Mouse (Mus musculus): ENCODE data around the gene Gm20696. TPM values are rescaled to one million over a fixed set of nuclear protein-coding genes. Genes with fewer than 3 reads are reported as not detected.

The Gm20696 gene
- polyA plus RNA-seq, 1 experiment from 2014 or later = 6.9 TPM

DNA sequence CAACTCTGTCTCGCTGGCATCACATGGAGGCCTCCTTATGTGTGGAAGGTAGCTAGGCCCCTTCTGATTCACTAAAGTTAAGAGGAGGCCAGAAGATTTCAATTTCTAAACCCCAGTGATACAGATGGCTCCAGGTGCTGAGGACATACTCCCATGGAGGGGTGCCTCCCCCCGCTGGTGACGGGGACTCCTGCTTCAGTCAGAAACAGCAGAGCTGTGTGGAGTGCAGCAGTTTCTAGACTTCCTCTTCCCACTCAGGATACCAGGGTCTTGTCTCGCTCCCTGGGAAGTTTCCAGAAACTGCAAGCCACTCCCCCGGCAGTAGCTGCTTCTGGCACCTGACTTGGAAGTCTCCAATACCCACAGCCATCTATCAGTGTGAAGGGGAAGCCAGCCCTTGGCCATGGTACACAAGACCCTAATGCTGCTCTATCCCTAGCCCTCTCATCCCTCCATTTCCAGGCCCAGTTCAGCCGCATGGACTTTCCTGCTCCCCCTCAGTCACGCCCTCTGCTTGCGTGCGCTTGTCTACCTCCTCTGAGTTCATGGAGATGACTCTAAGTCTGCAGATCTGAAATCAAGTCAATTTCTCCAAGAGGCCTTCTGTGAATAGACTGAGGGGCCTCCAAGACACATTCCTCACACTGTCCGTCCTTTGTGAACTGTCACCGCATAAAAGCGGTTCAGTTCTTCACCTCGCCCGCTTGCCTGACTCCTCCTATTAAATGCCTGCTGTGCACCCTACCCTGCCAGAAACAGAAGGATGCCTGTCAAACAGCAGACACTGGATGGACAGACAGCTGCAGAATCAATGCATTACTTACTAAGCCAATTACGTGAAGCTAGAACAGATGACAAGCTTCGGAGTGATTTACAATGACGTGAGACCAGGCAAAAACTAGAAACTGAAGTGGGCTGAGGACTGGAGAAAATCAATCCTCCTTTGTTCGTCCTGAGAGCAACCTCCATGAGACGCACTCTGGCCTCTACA lies 346.9 kb downstream of the Gm20696 start:
- ATAC-seq (ENCODE audit: low FRiP score, low read depth) = peak; percentile 73
- no peaks in the 10 kb centered on the region for H3K27me3 ChIP-seq
- H3K4me1 ChIP-seq = peaks cover 19% of the 10 kb centered on the region
- WGBS = 44% methylated on average over 19 of the region's 19 CpGs
- H3K4me2 ChIP-seq (replicated peaks) = peak overlapping the region; percentile 8; the same call in 1 of the 2 replicates
- H3K4me3 ChIP-seq = no peak overlapping the region
- H3K27ac ChIP-seq (replicated peaks) = peak overlapping the region; percentile 60
- H3K9ac ChIP-seq (replicated peaks) = no peak overlapping the region
- no peaks in the 10 kb centered on the region for H3K9me3 ChIP-seq
- H3K36me3 ChIP-seq = no peaks in the 10 kb centered on the region

DNA sequence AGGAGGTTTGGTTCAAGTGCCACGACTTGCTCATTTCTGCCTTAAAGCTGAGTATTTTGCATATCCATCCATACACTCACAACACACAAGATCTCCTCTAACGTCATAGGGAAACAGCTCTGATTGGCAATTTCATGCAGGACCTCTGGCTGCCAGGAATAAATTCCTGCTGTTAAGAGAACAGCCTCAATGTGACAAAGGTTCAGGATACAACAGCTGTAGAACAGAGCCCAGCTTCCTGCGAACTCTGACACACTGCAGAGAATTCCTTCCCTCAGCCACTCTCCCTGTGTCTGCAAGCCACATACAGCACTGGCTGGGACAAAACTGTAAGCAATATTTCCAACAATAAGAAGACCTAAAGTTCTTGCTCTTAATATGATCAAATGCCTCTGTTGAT lies 351.9 kb downstream of the Gm20696 start:
- Histone ChIP-seq H3K9ac (replicated peaks) (no peak overlapping the region), H3K27ac (replicated peaks) (no peak overlapping the region), H3K9me3 (no peaks in the 10 kb centered on the region), H3K27me3 (no peaks in the 10 kb centered on the region), H3K4me3 (no peak overlapping the region), H3K36me3 (no peaks in the 10 kb centered on the region), H3K4me2 (replicated peaks) (no peak overlapping the region), H3K4me1 (peaks cover 20% of the 10 kb centered on the region)
- 68% methylated on average over 3 of the region's 3 CpGs for WGBS
- no peak for ATAC-seq (ENCODE audit: low FRiP score, low read depth)

DNA sequence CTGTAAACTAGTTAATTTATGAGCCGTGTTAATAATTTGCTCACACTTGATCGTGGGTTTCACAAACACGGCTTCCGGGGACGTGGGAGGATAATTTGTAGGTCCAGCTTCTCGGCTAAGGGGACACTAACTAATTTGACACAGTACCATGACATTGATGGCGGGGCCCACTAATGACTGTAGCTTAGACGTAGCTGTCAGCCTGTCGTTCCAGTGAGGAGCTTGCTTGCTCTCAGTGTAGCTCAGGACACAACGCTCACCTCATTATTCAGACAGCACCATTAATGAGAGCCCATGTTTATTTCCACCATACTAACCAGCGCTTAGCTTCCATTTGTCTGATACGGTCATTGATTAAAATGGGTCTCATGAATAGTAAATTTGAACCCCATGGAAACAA lies 356.1 kb downstream of the Gm20696 start:
- Histone ChIP-seq H3K9me3 (no peaks in the 10 kb centered on the region), H3K27ac (replicated peaks) (no peak overlapping the region), H3K36me3 (no peaks in the 10 kb centered on the region), H3K9ac (replicated peaks) (no peak overlapping the region), H3K4me2 (replicated peaks) (no peak overlapping the region), H3K27me3 (no peaks in the 10 kb centered on the region), H3K4me3 (no peak overlapping the region), H3K4me1 (peaks cover 15% of the 10 kb centered on the region)
- ATAC-seq (ENCODE audit: low FRiP score, low read depth) = peak; percentile 49; the same call in 1 of the 2 replicates
- WGBS = 74% methylated on average over 12 of the region's 12 CpGs

DNA sequence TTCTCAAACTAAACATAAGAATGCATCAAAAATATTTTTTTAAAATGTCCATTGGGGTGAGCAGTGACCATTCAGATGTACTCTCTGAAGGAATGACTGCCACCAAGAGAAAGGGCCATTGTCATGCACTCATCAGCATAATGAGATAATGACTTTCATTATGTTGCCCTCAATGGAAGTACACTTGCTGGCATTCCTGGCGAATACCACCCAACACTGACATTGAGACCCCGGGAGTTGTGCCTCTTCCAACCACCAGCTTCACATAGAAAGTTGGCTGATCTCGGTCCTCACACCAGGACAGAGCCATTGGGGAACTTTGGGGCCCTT lies 356.5 kb downstream of the Gm20696 start:
- H3K4me2 ChIP-seq (replicated peaks) = no peak overlapping the region
- no peak overlapping the region for H3K27ac ChIP-seq (replicated peaks)
- H3K4me3 ChIP-seq = no peak overlapping the region
- peaks cover 15% of the 10 kb centered on the region for H3K4me1 ChIP-seq
- no peaks in the 10 kb centered on the region for H3K36me3 ChIP-seq
- no peaks in the 10 kb centered on the region for H3K27me3 ChIP-seq
- no peaks in the 10 kb centered on the region for H3K9me3 ChIP-seq
- no peak overlapping the region for H3K9ac ChIP-seq (replicated peaks)
- WGBS = 47% methylated on average over 3 of the region's 3 CpGs
- no peak for ATAC-seq (ENCODE audit: low FRiP score, low read depth)

DNA sequence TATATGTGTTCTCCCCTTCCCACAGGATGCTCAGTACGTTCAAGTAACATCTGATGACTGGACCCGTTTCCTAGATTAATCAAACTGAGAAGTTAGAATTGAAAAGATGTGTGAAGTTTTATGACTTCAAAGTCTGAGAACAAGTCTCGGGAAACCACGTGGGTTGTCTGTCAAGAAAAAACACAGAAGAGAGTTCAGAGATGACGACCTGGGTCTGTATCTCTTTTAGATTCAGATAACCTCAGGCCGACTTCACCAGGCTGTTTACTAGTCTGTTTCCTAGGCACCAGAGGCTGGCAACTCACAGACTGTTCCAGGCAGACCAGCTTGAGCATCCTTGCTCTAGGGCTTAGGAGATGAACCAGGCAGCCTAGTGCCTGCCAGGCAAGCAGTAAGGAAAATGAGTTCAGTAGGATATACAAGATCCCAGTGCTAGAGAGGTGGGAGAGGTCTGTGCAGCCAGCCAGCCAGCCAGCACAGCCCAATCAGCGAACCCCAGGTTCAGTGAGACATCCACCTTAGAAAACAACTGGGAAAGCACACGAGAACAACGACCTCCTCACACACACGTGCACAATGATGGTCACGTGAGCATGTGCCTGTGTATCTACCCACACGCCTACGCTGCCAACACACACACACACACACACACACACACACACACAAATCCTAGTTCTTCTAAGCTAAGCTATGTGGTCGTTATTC lies 357.0 kb downstream of the Gm20696 start:
- no peaks in the 10 kb centered on the region for H3K27me3 ChIP-seq
- H3K4me1 ChIP-seq = peaks cover 13% of the 10 kb centered on the region
- H3K27ac ChIP-seq (replicated peaks) = no peak overlapping the region
- H3K9ac ChIP-seq (replicated peaks) = no peak overlapping the region
- no peak overlapping the region for H3K4me3 ChIP-seq
- no peaks in the 10 kb centered on the region for H3K36me3 ChIP-seq
- 85% methylated on average over 14 of the region's 14 CpGs for WGBS
- no peak for ATAC-seq (ENCODE audit: low FRiP score, low read depth)
- no peaks in the 10 kb centered on the region for H3K9me3 ChIP-seq
- no peak overlapping the region for H3K4me2 ChIP-seq (replicated peaks)

DNA sequence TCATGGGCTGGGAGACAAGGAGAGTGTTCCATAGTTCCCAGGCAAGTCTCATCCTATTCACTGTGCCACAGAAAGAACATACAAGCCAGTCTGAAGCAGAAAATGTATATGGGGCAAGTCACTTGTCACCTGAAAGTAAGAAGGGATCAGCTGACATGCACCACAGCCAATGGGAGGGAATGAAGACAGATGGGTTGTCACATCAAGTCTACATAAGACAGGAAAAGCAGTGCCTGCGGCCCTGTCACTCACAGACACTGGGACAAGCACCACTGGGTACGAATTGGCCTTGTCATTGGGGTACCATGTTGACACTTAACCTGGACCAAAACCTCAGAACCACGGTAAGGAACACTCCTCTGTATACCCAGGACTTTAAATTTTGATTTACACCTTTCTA lies 360.8 kb downstream of the Gm20696 start:
- no peak overlapping the region for H3K27ac ChIP-seq (replicated peaks)
- WGBS = 95% methylated on average over 3 of the region's 3 CpGs
- no peak overlapping the region for H3K9ac ChIP-seq (replicated peaks)
- no peak for ATAC-seq (ENCODE audit: low FRiP score, low read depth)
- no peaks in the 10 kb centered on the region for H3K27me3 ChIP-seq
- H3K4me3 ChIP-seq = no peak overlapping the region
- no peak overlapping the region for H3K4me2 ChIP-seq (replicated peaks)
- peaks cover 9% of the 10 kb centered on the region for H3K4me1 ChIP-seq
- no peaks in the 10 kb centered on the region for H3K36me3 ChIP-seq
- H3K9me3 ChIP-seq = no peaks in the 10 kb centered on the region

DNA sequence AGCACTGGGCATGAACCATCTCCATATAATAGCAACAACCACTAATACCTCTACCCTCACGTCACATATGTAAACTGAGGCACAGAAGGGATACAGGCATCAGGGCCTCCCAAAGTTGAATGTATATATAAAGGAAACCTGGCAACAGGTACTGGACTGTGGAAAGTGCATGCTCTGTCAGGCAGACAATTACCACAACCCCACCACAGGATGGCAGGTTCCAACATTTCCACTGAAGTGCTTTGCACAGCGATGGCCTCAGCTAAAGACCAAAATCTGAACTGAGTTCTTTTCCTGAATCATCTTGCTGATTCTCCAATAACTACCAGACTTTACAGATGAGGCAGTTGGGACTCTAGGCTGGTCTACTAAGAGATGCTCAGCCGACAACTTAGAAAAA lies 361.4 kb downstream of the Gm20696 start:
- ATAC-seq (ENCODE audit: low FRiP score, low read depth) = no peak
- no peak overlapping the region for H3K4me3 ChIP-seq
- H3K27me3 ChIP-seq = no peaks in the 10 kb centered on the region
- no peaks in the 10 kb centered on the region for H3K9me3 ChIP-seq
- 89% methylated on average over 3 of the region's 3 CpGs for WGBS
- H3K36me3 ChIP-seq = no peaks in the 10 kb centered on the region
- no peak overlapping the region for H3K9ac ChIP-seq (replicated peaks)
- H3K27ac ChIP-seq (replicated peaks) = no peak overlapping the region
- H3K4me2 ChIP-seq (replicated peaks) = no peak overlapping the region
- peaks cover 4% of the 10 kb centered on the region for H3K4me1 ChIP-seq

DNA sequence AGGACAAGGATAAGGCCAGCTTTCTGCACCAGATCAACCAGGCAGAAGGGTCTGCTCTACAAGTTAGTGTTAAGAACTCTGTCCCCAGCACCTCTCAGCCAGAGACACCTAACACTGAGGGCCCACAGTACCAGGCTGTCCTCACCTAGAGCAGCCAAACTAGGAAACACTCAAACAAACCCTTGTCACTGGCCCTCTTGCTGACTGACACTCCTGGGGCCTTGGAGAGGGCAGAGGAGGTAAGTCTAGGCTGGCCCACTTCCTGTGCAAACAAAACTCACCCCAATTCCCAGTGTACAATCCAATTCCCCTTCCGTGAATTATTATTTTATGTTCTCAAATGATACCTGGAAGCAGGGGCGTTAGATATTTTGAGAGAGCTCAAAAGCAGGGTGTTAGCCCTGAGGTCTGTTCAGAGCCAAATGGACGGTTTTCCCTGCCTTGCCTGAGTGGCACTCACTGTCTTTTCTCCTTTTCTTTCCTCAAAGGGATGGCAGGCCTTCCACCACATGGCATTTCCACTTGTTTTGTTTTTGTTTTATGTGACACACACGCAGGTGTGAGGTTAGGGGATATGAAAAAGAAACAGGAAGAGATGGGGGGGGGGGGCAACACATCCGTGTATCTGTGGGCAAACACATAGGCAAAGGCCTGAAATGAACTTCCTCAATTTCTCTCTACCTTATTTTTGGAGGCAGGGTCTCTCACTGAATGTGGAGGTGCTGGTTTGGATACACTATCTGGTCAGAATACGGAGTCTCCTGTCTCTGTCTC lies 363.7 kb downstream of the Gm20696 start:
- Histone ChIP-seq H3K9ac (replicated peaks) (no peak overlapping the region), H3K4me2 (replicated peaks) (no peak overlapping the region), H3K4me3 (no peak overlapping the region), H3K27ac (replicated peaks) (no peak overlapping the region), H3K36me3 (no peaks in the 10 kb centered on the region), H3K9me3 (no peaks in the 10 kb centered on the region), H3K4me1 (no peaks in the 10 kb centered on the region), H3K27me3 (no peaks in the 10 kb centered on the region)
- ATAC-seq (ENCODE audit: low FRiP score, low read depth) = no peak
- 86% methylated on average over 6 of the region's 6 CpGs for WGBS

DNA sequence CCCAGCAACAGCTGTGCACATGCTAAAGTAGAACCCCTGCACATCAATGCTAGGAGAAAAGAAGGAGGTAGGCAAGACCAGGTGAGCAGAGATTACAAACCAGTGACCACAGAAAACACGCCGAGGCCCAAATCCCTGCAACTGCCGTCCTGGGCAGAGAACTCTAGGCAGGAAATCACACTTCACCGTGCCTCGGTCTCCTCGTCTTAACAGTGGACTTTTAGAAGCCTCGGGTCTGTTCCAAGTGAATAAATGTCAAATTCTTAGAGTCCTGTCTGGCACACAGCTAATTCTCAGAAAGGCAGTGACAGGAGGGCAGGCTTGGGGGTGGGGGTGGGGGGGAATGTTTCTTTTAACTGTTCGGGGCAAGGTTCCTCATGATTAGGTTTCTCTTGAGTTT lies 364.7 kb downstream of the Gm20696 start:
- H3K9ac ChIP-seq (replicated peaks) = no peak overlapping the region
- 89% methylated on average over 8 of the region's 8 CpGs for WGBS
- no peak for ATAC-seq (ENCODE audit: low FRiP score, low read depth)
- H3K4me2 ChIP-seq (replicated peaks) = no peak overlapping the region
- H3K27me3 ChIP-seq = no peaks in the 10 kb centered on the region
- H3K4me3 ChIP-seq = no peak overlapping the region
- H3K27ac ChIP-seq (replicated peaks) = no peak overlapping the region
- no peaks in the 10 kb centered on the region for H3K9me3 ChIP-seq
- H3K36me3 ChIP-seq = no peaks in the 10 kb centered on the region
- H3K4me1 ChIP-seq = no peaks in the 10 kb centered on the region

DNA sequence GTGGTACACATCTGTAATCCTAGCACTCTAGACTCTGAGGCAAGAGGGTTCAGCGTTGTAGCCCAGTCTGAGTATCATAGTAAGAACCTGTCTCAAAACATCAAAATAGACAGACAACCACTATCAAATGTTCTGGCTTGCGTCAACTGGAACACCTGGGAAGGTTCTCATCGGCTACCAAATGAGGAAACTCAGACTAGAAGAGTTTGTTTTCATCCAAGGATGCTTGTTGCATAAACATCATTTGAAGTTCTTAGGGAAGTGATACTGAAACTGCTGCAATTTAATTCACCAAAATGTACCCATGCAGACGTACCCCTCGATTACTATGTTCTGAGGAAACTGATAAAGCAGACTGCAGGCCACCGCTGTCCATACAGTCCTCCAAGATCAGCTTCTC lies 366.4 kb downstream of the Gm20696 start:
- H3K36me3 ChIP-seq = no peaks in the 10 kb centered on the region
- no peak overlapping the region for H3K4me3 ChIP-seq
- no peak overlapping the region for H3K27ac ChIP-seq (replicated peaks)
- no peaks in the 10 kb centered on the region for H3K4me1 ChIP-seq
- no peaks in the 10 kb centered on the region for H3K27me3 ChIP-seq
- WGBS = 94% methylated on average over 6 of the region's 6 CpGs
- H3K9ac ChIP-seq (replicated peaks) = no peak overlapping the region
- ATAC-seq (ENCODE audit: low FRiP score, low read depth) = no peak
- no peaks in the 10 kb centered on the region for H3K9me3 ChIP-seq
- no peak overlapping the region for H3K4me2 ChIP-seq (replicated peaks)

DNA sequence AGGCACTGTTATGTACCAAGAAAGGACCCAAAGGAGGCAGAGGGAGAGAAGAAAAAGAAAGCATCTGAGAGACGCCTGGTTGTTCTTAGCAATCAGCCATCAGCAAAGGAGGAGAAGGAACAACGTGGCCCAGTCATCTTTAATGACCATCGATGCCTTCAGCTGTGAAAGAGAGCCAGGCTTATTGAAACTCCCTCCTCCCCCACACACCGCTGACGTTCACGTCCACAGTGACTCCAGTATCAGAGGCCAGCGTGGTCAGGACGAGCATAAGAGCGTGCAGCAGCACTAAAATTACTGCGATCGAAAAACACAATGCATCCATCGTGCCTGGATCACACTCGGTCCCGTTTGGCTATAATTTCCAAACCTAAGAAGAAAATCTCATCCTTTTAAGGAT lies 367.4 kb downstream of the Gm20696 start:
- WGBS = 84% methylated on average over 14 of the region's 14 CpGs
- H3K27ac ChIP-seq (replicated peaks) = no peak overlapping the region
- H3K4me1 ChIP-seq = no peaks in the 10 kb centered on the region
- H3K36me3 ChIP-seq = no peaks in the 10 kb centered on the region
- H3K4me2 ChIP-seq (replicated peaks) = no peak overlapping the region
- no peak overlapping the region for H3K4me3 ChIP-seq
- H3K27me3 ChIP-seq = no peaks in the 10 kb centered on the region
- no peaks in the 10 kb centered on the region for H3K9me3 ChIP-seq
- no peak for ATAC-seq (ENCODE audit: low FRiP score, low read depth)
- H3K9ac ChIP-seq (replicated peaks) = no peak overlapping the region

DNA sequence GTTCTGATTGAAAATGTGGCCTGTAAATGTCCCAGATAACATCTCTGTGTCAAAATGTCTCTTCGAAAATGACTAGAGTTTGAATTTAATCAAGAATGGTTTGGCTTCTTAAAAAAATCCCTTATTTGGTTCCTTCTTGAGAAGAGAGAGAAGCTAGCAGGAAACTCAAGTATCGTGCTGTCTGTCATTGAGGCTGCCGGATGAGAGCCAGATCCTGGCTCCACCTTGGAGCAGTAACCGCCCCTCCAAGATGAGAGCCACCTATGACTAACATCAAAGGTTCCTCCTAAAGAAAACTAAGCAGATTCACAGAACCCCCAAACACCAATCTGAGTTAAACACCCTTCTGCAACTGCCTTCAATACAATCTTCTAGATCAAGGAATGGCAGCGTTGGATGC lies 369.1 kb downstream of the Gm20696 start:
- Histone ChIP-seq H3K27ac (replicated peaks) (no peak overlapping the region), H3K9ac (replicated peaks) (no peak overlapping the region), H3K27me3 (no peaks in the 10 kb centered on the region), H3K36me3 (no peaks in the 10 kb centered on the region), H3K9me3 (no peaks in the 10 kb centered on the region), H3K4me2 (replicated peaks) (no peak overlapping the region), H3K4me3 (no peak overlapping the region), H3K4me1 (no peaks in the 10 kb centered on the region)
- 89% methylated on average over 5 of the region's 5 CpGs for WGBS
- no peak for ATAC-seq (ENCODE audit: low FRiP score, low read depth)

Measured in midbrain, embryonic 12.5 days (tissue).